Mouse (Mus musculus): Measurements from ENCODE around the gene Mkrn2.
A peak's percentile ranks its signal among the peaks of the same experiment; 100 is the strongest.
"Not testable (repeated sequence)": the region's sequence is repeated elsewhere in the genome, so short reads cannot be mapped to it uniquely, and the experiment has no call there.

Mkrn2 gene

DNA sequence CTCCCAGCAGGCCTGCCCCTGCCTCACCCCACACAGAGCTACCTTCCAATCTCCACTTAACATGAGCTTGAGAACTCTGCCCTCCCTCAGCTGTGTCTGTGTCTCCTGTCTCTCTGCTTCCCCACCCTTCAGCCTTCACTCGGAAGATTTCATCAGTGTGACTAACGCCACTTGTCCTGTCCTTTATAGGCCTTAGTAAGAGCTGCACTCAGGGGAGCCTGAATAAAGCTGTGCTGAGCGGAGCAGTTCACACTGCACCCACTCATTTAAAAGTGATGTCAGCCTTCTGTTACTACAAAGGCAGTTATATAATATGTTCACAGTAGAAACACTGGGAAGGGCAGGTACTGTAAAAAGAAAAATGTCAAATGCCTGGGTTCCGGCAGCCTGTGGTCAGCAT is 5.7 kb downstream of the Mkrn2 start:
- no peak for DNase-seq (ENCODE audit: low read depth)

- peak; percentile 64 for DNase-seq (ENCODE audit: low read depth)
Measured at GRCm38 (mm10) chr6:115609121-115609520, 7.4 kb downstream of the Mkrn2 start.

DNA sequence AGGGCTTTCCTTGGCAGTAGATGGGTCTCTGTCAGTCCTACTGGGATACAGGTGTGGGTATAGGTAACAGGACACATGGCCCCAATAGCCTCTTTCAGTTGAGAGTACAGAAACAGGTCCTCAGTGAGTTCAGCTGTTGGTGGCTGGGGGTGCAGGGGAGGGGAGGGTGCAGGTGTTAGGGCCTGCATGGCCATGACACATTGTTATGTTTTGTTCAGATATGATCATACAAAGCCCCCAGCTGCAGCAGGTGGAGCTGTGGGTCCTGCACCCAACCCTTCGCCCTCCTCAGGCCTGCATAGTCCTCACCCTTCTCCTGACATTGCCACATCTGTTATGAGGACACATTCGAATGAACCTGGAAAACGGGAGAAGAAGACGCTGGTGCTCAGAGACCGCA is 8.6 kb downstream of the Mkrn2 start:
- no peak for DNase-seq (ENCODE audit: low read depth)

- no peak for DNase-seq (ENCODE audit: low read depth)
Measured at GRCm38 (mm10) chr6:115613793-115614192, 12.1 kb downstream of the Mkrn2 start.

DNA sequence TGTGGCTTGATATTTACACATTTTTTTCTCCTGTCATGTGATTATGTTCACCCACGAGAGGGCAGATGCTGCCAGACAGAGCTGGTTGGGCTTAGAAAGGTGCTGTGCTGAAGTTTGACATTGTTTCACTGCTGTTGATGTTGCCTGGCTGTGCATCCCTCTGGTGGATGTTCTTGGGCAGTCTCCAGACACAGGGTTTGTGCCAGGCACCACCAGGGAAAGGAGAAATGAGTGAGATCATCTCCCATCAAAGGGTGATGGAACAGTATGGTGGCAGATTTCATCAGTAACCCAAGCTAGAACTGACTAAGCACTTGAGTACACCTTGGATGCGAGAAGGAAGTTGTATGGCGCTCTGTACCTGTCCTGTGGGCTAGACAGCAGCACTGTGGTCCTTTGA is 14.3 kb downstream of the Mkrn2 start:
- DNase-seq (ENCODE audit: low read depth): no peak

DNA sequence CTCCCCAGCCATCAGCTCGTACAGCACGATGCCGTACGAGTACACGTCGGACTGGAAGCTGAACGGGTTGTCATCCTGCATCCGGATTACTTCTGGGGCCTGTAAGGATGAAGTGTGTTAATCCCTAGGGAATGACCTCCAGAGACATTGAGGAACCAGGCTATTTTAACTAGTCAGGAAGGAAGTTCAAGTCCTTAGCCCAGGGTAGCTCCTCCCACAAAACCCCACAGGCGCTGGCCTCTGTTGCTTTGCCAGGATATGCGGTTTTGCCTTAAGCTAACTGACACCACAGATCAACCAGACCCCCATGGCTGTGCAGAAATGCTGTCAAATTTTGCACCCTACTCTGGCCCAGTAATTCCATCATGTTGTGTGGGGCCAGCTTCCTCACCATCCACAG is 18.1 kb downstream of the Mkrn2 start:
- DNase-seq (ENCODE audit: low read depth): peak; percentile 26

- DNase-seq (ENCODE audit: low read depth): no peak
Measured at GRCm38 (mm10) chr6:115620942-115621341, 19.2 kb downstream of the Mkrn2 start.

DNA sequence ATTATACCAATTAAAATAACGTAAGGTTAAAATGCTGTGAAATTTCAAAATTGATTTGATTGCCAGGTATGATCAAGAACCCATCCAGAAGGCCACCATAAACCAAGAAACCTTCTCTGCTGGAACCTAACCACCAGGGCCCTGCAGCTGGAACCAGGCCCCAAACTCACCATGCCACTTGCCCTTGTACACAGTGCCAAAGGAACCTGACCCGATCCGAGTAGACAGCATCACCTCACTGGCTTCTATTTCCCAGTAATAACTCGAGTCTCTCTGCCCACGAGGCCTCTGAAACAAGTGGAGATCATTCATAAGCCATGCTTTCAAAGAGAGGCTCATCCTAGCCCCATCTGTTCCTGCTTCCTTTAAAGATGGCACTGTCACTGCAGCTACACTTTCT is 24.4 kb downstream of the Mkrn2 start:
- no peak for DNase-seq (ENCODE audit: low read depth)

- DNase-seq (ENCODE audit: low read depth): no peak
Measured at GRCm38 (mm10) chr6:115631056-115631795, 29.5 kb downstream of the Mkrn2 start.

- DNase-seq (ENCODE audit: low read depth): no peak
Measured at GRCm38 (mm10) chr6:115634015-115634414, 32.3 kb downstream of the Mkrn2 start.

- DNase-seq (ENCODE audit: low read depth): not testable (repeated sequence)
Measured at GRCm38 (mm10) chr6:115638188-115638587, 36.5 kb downstream of the Mkrn2 start.

DNA sequence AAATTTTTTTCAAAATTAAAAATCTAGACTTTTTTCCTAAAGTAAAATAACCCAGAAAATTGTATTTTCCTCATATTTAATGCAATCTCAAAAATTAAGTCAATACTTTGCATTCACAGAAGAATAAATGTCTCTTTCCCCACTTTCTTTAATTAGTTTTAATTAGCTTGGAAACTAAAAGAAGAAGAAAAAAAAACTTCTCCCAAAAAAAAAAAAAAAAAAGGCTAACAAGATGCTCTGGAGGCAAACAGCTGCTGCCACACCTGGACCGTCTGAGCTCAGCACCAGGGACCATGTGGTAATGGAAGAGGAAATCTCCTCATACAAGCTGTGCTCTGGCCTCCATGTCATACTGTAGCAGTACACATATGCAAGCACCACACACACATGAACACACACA is 41.6 kb downstream of the Mkrn2 start:
- no peak for DNase-seq (ENCODE audit: low read depth)

DNA sequence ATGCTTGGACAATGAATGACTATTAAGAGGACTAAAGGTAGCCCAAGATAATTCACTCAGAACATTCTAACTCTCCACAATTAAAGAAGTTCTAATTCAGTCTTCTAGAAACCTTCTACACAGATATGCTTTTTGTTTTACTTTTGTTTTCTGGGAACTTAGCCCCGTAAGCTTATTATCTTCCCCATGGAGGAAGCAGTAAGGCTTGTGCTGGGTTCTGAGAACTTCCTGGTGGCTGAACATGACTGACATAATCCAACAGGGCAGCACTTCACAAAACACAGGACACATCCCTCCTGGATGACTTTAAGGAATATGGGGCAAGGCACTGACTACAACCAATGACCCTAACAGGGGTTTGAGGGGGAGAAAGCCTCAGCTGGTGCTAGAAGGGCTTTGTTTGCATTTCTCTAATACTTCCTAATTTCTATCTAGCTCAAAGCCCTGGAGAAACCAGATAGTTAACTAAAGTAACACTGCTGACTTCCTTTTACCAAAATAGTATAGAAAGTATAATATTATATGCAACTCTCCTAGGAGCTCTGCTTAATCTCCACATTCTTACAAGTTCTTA is 48.2 kb downstream of the Mkrn2 start:
- DNase-seq (ENCODE audit: low read depth): peak; percentile 46

GRCm38 (mm10) chr6:115650476-115651427 is 49.0 kb downstream of the Mkrn2 start:
- no peak for DNase-seq (ENCODE audit: low read depth)

DNA sequence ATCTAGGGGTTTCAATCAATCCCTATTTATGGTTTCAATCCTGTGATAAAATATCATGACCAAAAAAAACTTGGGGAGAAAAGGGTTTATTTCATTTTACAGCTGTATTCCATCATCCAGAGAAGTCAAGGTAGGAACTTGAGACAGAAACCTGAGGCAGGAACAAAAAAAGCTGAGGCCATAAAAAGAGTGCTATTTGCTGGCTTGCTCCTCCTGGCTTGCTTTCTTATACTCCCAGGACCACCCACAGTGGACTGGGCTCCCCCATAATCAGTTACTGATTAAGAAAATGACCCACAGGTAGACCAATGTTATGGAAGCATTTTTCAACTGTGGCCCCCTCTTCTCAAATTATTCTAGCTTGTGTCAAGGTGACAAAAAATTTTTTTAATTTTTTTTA is 50.0 kb downstream of the Mkrn2 start:
- DNase-seq (ENCODE audit: low read depth): no peak

- DNase-seq (ENCODE audit: low read depth): no peak
Measured at GRCm38 (mm10) chr6:115653939-115654338, 52.2 kb downstream of the Mkrn2 start.

DNA sequence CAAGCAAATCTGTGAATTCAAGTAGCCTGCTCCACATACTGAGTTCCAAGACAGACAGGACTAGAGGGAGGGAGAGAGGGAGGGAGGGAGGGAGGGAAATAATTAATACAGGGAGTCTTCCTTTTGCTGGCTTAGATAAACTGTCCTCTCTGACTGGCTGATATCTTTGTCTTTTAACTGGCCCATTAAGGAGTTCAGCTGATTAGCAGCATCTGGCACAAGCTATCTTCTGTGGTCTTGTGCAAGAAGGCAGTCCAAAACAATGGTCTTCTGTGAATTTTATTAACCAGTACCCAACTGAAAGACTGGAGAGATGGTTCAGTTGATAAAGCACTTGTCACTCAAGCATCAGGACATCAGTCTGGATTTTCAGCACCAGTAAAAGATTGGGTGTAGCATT is 57.1 kb downstream of the Mkrn2 start:
- no peak for DNase-seq (ENCODE audit: low read depth)

DNA sequence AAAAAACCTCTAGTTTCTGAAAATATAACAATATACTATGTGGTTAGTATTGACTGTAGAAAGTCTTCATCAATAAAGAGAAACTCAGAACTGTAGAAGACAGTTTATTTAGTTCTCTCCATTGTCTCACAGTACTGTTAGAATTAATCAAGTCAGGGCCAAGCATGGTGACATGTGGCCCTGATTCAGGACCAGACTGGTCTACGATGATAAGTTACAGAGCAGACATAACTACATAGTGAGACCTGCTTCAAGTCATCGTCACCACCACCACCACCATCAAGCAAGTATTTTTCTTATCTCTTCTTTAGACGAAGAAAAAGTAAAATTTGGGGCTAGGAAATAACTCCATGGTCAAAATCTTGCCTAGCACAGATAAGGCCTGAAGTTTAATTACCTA is 62.6 kb downstream of the Mkrn2 start:
- DNase-seq (ENCODE audit: low read depth): no peak

DNA sequence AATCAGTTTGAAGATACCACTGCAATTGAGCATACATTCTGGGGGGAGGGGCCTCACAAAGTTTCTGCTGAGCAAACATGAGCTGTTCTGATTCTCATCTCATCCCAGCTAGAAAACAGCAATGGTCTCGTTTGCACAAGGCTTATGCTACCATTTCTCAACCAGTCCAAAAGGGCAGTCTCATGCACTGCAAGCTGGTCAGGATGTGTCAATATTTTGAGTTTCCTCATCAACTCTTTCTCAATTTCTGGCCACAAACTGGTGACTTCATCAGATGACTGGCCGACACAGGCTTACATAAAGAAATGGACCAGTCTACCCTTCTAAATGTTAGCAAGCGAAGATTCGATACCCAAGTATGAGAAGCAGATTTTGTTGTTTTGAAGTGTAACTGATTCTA is 64.9 kb downstream of the Mkrn2 start:
- no peak for DNase-seq (ENCODE audit: low read depth)
